Mouse (Mus musculus) ES-Bruce4 (cell line): ENCODE measurements at regions not wholly inside any gene's neighbourhood (a gene's known extent, or its start where the extent isn't known, plus 50 kb on each side); places are given as distances from the start of the nearest gene placed in this dataset.
A peak's percentile ranks its signal among the peaks of the same experiment; 100 is the strongest.

Experiments used
- H3K27ac ChIP-seq: 2 replicates; pipeline ENCODE4 v1.5.1; 2012; ENCODE audit warnings: low read length, inconsistent platforms; ENCODE audit not compliant: insufficient read depth
- H3K27me3 ChIP-seq: 2 replicates; pipeline ENCODE4 v1.6.1; 2012; ENCODE audit warnings: mild to moderate bottlenecking, low read length, inconsistent platforms; ENCODE audit not compliant: control insufficient read depth, poor library complexity, insufficient read depth, severe bottlenecking
- H3K36me3 ChIP-seq: 2 replicates; pipeline ENCODE4 v1.6.1; 2012; ENCODE audit warnings: inconsistent platforms, mild to moderate bottlenecking, low read length, moderate library complexity; ENCODE audit not compliant: control insufficient read depth, poor library complexity, insufficient read depth, severe bottlenecking
- H3K4me1 ChIP-seq: one replicate; pipeline ENCODE4 v1.8.1; 2011; ENCODE audit warnings: low read length; ENCODE audit not compliant: control insufficient read depth, insufficient read depth
- H3K4me3 ChIP-seq: 2 replicates; pipeline ENCODE4 v1.5.1; 2011; ENCODE audit warnings: low read depth, mild to moderate bottlenecking, low read length
- H3K9ac ChIP-seq: 2 replicates; pipeline ENCODE4 v1.6.1; 2012; ENCODE audit warnings: low read depth, mild to moderate bottlenecking, inconsistent platforms; ENCODE audit not compliant: poor library complexity, severe bottlenecking
- H3K9me3 ChIP-seq: replicated peaks from 2 replicates; pipeline ENCODE4 v1.6.1; 2012; ENCODE audit warnings: mild to moderate bottlenecking, low read length, inconsistent platforms; ENCODE audit not compliant: control insufficient read depth, poor library complexity, insufficient read depth, severe bottlenecking
- CTCF ChIP-seq: IDR thresholded peaks from one replicate; pipeline ENCODE4 v1.8.1; 2011; ENCODE audit warnings: low read depth, low read length
- EP300 ChIP-seq: IDR thresholded peaks from 2 replicates; pipeline ENCODE4 v1.6.1; 2011; ENCODE audit warnings: low read depth, low read length; ENCODE audit not compliant: insufficient read depth
- POLR2A ChIP-seq: IDR thresholded peaks from one replicate; pipeline ENCODE4 v1.8.1; 2011; ENCODE audit warnings: low read length; ENCODE audit not compliant: insufficient read depth

- H3K9me3 ChIP-seq, result no peaks in the 10 kb centered on the region
- no peaks in the 10 kb centered on the region for H3K4me1 ChIP-seq
- H3K36me3 ChIP-seq, result no peaks in the 10 kb centered on the region
- no peak overlapping the region for H3K4me3 ChIP-seq
- H3K27me3 ChIP-seq, result no peaks in the 10 kb centered on the region
- H3K27ac ChIP-seq, result no peak overlapping the region
- H3K9ac ChIP-seq, result no peak overlapping the region
- no peak for TF ChIP-seq EP300
- no peak for TF ChIP-seq POLR2A
- no peak for TF ChIP-seq CTCF
These were observed 107.8 kb downstream of the Edn3 start for GRCm38 (mm10) chr2:174868186-174868585.

DNA sequence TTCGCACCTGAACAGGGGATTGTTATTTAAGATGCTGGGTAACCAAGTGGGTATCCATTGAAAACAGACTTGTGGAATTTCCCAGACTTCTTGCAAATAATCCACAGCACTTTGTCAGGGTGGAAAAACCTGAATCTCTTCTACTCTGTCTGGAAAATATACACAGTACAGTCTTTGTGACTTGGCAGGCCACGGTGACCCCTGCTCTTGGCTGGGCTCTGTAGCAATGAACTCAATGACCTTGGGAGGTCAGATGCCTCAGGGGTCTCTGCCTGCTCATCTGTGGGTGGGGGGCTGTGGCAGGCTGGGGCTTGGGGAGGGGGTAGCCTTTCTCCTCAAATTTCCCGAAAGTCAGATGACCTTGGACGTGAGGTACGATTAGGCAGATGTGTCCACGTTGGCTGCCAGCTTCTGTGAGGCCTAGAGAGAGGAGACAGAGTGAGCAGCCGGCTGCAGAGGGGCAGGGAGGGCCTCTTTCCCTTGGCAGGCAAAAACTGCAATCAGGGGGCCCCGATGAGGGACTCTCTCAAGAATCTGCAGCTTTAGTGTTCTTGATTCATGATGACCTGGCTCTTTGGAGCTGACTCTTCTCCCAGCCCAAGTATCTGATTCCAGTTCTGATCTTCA, 108.4 kb downstream of the Edn3 start:
- Histone ChIP-seq H3K27me3 (no peaks in the 10 kb centered on the region), H3K4me3 (no peak overlapping the region), H3K9ac (no peak overlapping the region), H3K4me1 (no peaks in the 10 kb centered on the region), H3K9me3 (no peaks in the 10 kb centered on the region), H3K36me3 (no peaks in the 10 kb centered on the region), H3K27ac (no peak overlapping the region)
- no peak for TF ChIP-seq POLR2A
- TF ChIP-seq CTCF, result no peak
- no peak for TF ChIP-seq EP300

DNA sequence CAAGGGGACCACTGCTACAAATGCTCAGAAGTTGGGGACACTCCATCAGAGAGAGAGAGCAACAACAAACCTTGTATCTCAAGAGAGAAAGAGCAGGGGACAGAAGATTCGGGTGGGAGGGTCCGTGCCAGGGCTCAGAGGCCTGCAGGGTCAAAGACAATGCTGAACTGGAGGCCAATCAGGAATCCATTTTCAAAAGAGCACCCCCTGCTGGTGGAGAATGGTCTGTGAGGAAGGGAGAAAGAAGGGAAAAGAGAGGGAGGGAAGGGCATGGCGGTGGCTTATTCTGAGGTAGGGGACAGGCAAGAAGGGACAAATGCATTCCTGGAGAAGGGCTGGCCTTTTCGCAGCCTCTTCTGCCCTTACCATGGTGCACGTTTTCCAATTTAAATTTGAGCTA, 109.9 kb downstream of the Edn3 start:
- H3K4me3 ChIP-seq, result no peak overlapping the region
- no peaks in the 10 kb centered on the region for H3K9me3 ChIP-seq
- H3K27ac ChIP-seq, result no peak overlapping the region
- TF ChIP-seq CTCF (peak; percentile 42), POLR2A (no peak)
- no peaks in the 10 kb centered on the region for H3K36me3 ChIP-seq
- no peaks in the 10 kb centered on the region for H3K4me1 ChIP-seq
- no peak overlapping the region for H3K9ac ChIP-seq
- no peaks in the 10 kb centered on the region for H3K27me3 ChIP-seq

GRCm38 (mm10) chr2:174871225-174871624, 110.8 kb downstream of the Edn3 start:
- no peaks in the 10 kb centered on the region for H3K4me1 ChIP-seq
- no peak overlapping the region for H3K9ac ChIP-seq
- TF ChIP-seq EP300 (no peak), CTCF (no peak)
- no peaks in the 10 kb centered on the region for H3K27me3 ChIP-seq
- no peak overlapping the region for H3K27ac ChIP-seq
- H3K4me3 ChIP-seq, result no peak overlapping the region
- H3K36me3 ChIP-seq, result no peaks in the 10 kb centered on the region
- H3K9me3 ChIP-seq, result no peaks in the 10 kb centered on the region

GRCm38 (mm10) chr2:174871844-174872243, 111.4 kb downstream of the Edn3 start:
- no peak overlapping the region for H3K4me3 ChIP-seq
- TF ChIP-seq EP300 (no peak), POLR2A (no peak), CTCF (no peak)
- no peaks in the 10 kb centered on the region for H3K9me3 ChIP-seq
- no peaks in the 10 kb centered on the region for H3K4me1 ChIP-seq
- H3K36me3 ChIP-seq, result no peaks in the 10 kb centered on the region
- no peaks in the 10 kb centered on the region for H3K27me3 ChIP-seq
- no peak overlapping the region for H3K9ac ChIP-seq
- H3K27ac ChIP-seq, result no peak overlapping the region

GRCm38 (mm10) chr2:174876886-174877285, 116.5 kb downstream of the Edn3 start:
- no peaks in the 10 kb centered on the region for H3K27me3 ChIP-seq
- H3K9me3 ChIP-seq, result no peaks in the 10 kb centered on the region
- no peak overlapping the region for H3K9ac ChIP-seq
- no peaks in the 10 kb centered on the region for H3K4me1 ChIP-seq
- H3K36me3 ChIP-seq, result no peaks in the 10 kb centered on the region
- H3K4me3 ChIP-seq, result no peak overlapping the region
- no peak for TF ChIP-seq EP300
- TF ChIP-seq POLR2A, result no peak
- TF ChIP-seq CTCF, result no peak
- no peak overlapping the region for H3K27ac ChIP-seq
